Mouse (Mus musculus): Measurements from ENCODE around the gene Elane.
"Not testable (repeated sequence)": the region's sequence is repeated elsewhere in the genome, so short reads cannot be mapped to it uniquely, and the experiment has no call there.

The Elane gene

GRCm38 (mm10) chr10:79883297-79884084 lies 2.6 kb upstream of the Elane start:
- peak; percentile 87 to 94 for DNase-seq

DNA sequence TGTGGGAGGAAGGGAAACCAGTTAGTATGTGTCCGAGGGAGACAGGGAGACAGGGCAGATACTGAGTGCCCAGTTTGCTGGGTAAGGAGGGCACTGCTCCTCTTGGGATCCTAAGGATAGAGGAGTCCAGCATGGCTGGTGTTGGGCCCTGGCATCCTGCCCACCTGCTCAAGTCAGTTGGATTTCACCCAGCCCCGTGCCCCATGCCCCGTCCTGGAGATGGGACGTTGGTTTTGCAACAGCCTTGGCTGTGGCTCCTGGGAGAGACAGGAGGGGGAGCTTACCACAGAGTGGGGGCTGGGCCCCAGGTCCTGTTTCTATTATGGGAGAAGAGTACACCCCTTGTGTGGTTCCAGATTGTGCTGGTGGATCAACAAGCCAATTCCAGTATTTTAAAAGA lies 1.6 kb upstream of the Elane start:
- DNase-seq = peak; percentile 92 to 93

DNA sequence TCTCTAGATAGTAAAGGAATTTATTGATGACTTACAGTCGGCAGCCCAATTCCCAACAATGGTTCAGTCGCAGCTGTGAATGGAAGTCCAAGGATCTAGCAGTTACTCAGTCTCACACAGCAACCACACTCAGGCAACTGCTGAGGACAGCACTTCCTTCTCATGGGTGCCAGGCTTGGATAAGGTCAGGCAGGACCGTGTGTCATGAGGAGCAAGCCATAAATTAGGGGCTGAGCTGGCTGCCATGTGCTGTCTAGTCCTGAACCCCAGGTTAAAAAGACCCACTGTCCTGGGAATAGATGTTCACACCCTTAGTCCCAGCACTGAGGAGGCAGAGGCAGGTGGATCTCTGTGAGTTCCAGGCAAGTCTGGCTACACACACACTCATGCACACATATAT lies 1.1 kb upstream of the Elane start:
- not testable (repeated sequence) for DNase-seq

GRCm38 (mm10) chr10:79886611-79887010 lies 564 bp downstream of the Elane start:
- no peak for DNase-seq

DNA sequence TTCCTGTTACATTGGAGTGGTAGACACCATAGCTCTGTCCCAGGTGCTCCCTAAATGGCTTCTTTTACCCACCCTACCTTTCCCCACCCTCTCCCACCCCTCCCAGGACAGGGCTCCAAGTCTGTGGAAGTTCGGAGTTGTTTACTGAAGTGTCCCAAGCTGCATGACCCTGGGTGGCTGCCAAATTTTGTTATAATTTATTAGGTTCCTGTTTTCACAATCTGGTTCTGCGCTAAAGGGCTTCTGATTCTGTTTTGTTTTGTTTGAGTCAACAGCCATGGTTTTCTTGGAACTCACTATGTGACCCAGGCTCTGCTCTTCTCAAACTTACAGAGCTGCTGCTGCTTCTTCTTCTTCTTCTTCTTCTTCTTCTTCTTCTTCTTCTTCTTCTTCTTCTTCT lies 3.3 kb downstream of the Elane start:
- peak; percentile 69 to 81 for DNase-seq

GRCm38 (mm10) chr10:79890670-79891069 lies 4.6 kb downstream of the Elane start, which contains the start of gene Cfd:
Cfd (plus strand) TSS chr10:79890853.
- DNase-seq = no peak

GRCm38 (mm10) chr10:79892451-79893118 lies 6.5 kb downstream of the Elane start:
- peak; percentile 77 to 91 for DNase-seq

- no peak for DNase-seq
Observed at GRCm38 (mm10) chr10:79896306-79896705, 10.3 kb downstream of the Elane start.

GRCm38 (mm10) chr10:79896814-79897213 lies 10.8 kb downstream of the Elane start:
- DNase-seq = no peak

DNA sequence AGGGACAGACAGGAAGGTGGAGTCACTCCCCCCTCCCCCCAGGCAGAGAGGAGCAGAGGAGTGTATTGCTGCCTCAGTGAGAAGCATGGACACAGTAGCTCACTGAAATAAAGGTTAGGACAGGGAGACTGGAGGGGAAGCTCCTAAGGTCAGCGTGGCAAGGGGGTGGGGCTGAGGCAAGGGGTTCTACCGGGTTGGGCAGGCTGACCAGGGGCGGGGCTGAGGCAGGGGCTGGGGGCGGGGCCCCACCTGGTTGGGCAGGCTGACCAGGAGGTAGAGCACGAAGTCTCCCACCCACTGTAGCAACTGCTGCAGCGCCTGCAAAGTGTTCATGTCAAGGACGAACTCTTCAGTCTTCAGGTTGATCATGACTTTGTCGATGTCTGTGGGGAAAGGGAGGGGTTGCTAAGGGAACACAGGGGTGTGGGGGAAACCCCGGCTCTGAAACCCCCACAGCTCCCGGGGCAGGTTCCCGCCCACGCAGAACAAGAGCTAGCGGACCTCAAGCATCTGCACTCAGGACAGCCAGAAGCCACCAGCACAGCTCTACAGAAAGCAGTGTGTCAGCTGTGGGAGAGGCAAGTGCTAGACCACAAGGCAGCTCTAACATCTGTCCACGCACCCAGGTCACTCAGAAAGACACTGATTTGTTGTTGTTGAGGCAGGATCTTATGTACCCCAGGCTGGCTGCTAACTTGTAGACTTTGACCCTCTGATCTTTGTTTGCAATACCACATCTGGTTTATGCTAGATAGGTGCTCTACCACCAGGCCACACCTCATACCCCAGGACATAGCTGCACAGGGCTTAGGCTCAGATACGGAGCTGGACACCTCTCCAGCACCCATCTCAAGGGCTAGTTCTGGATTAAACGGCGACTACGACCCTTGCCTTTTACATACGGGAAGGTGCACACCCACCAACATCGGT lies 11.5 kb downstream of the Elane start:
- DNase-seq = peak; percentile 51 to 65

GRCm38 (mm10) chr10:79900951-79901410 lies 14.9 kb downstream of the Elane start:
- DNase-seq = no peak

- DNase-seq = no peak
Observed at GRCm38 (mm10) chr10:79906712-79907111, 20.7 kb downstream of the Elane start.

DNA sequence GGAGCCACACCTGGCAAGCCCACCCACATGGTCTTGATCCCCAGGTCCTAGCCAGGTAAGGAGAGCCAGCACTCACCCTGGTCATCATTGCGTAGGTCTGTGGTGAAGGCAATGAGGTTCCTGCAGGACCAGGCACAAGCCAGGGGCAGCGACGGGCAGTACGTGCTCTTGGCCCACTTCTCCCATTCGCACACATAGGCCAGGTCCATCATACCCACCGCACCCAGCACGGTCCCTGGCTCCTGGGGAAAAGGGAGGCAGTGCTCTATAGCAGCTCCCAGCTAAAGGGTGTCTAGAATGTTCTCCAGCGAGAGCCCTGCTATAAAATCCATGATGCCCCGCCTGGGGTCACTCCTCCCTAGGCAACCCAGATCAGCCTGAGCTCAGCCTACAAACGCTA lies 21.4 kb downstream of the Elane start:
- no peak for DNase-seq

DNA sequence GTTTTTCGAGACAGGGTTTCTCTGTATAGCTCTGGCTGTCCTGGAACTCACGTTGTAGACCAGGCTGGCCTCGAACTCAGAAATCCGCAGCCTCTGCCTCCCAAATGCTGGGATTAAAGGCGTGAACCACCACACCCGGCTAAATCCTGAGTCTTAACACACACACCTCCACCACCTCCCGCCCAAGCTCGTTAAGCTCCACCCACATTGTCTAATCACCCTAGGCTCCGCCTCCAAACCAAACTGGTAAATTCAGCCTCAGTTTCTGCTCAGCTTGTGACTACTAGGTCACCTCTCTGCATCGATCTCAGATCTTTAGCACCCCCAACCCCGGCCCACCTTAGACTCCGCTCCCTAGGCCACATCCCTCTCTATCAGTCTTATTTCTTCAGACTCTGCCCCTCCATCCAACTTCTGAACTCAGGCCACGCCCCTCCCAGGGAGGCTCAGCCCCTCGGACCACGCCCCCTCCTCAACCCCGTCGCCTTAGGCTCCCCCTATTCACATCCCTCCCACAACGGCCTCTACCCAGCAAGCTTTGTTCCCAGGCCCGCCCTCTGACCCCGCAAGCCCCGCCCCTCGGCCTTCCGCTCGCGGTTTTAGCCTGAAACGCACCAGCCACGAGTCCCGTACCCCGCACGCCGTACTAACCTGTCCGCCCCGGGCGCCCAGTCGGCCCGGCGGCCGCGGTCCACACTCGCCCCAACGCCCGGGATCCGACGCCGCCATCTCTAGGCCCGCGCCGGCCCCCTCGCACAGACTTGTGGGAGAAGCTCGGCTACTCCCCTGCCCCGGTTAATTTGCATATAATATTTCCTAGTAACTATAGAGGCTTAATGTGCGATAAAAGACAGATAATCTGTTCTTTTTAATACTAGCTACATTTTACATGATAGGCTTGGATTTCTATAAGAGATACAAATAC lies 22.4 kb downstream of the Elane start, which contains the start of gene Med16:
Gene Med16, minus strand, starts transcription at position 757 of the 925 bp plus-strand sequence.
- peak; percentile 97 to 98 for DNase-seq

- DNase-seq = peak in 1 of 2 experiments; percentile 41
Observed at GRCm38 (mm10) chr10:79909092-79909922, 23.3 kb downstream of the Elane start.

GRCm38 (mm10) chr10:79910556-79910955 lies 24.5 kb downstream of the Elane start, which contains the start of gene Gm26602:
Gm26602 (plus strand) TSS chr10:79910856.
- no peak for DNase-seq

- peak in 1 of 2 experiments; percentile 61 for DNase-seq
Observed at GRCm38 (mm10) chr10:79912412-79912811, 26.4 kb downstream of the Elane start.

DNA sequence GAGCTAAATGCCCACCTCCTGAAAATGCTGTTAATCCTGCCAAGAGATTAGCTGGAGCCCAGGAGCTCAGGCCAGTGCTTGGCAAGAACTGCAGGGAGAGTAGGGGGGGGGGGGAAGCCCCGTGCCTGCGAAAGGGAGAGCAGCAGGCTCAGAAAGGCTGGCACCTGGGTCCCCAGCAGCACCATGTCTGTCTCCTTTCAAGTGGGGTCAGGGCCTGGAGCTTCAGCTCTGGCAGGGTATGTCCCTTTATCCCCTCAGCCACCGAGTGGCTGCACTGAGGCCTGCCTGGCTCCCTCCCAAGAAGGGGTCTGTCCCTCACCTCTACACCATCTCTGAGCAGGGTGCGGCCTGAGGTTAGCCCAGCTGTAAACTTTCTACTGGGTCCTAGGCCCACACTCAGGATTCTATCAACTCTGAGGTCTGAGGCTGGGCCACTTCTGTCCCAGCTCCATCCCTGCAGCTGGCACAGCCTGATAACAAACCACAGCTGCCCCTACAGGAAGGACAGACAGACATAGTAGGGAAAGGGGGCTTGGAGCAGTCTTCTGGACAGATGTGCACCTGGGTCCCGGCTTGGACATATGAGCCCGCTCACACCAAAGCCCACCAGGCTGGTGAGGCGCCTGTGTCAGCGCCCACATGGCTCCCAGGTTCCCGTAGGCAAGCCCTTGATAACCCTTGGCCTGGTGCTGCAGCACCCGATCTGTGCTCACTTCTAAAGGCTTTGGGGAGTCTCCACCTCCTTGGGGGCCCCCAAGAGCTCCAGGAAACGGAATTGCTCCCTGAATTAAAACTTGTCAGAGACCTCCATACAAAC lies 28.3 kb downstream of the Elane start:
- no peak for DNase-seq

- no peak for DNase-seq
Observed at GRCm38 (mm10) chr10:79914948-79915596, 29.0 kb downstream of the Elane start.

Measured in kidney, postnatal 36 days (tissue).